Mouse (Mus musculus): ENCODE measurements around the gene Srp54a. TPM values are rescaled to one million over a fixed set of nuclear protein-coding genes. Genes with fewer than 3 reads are reported as not detected.
A peak's percentile ranks its signal among the peaks of the same experiment; 100 is the strongest.
"Not testable (repeated sequence)": the region's sequence is repeated elsewhere in the genome, so short reads cannot be mapped to it uniquely, and the experiment has no call there.

Gene Srp54a
- total RNA-seq, 2 experiments from 2014 or later: 118 to 191 TPM

GRCm38 (mm10) chr12:55124242-55124641, 44.2 kb downstream of the Srp54a start, which contains the start of gene Fam177a:
Gene Fam177a (plus strand): TSS chr12:55124469.
- peak; percentile 95 for ATAC-seq (replicated peaks; ENCODE audit: poor library complexity)

GRCm38 (mm10) chr12:55124731-55125130, 44.7 kb downstream of the Srp54a start:
- peak; percentile 62 for ATAC-seq (replicated peaks; ENCODE audit: poor library complexity)

- not testable (repeated sequence) for ATAC-seq (replicated peaks; ENCODE audit: poor library complexity)
Observed at GRCm38 (mm10) chr12:55135540-55135939, 55.5 kb downstream of the Srp54a start.

- not testable (repeated sequence) for ATAC-seq (replicated peaks; ENCODE audit: poor library complexity)
Observed at GRCm38 (mm10) chr12:55137859-55138258, 57.8 kb downstream of the Srp54a start.

GRCm38 (mm10) chr12:55154559-55155448, 74.7 kb downstream of the Srp54a start, which contains the start of gene Srp54b:
Gene Srp54b (plus strand): TSS chr12:55155104.
- peak; percentile 91 for ATAC-seq (replicated peaks; ENCODE audit: poor library complexity)

- ATAC-seq (replicated peaks; ENCODE audit: poor library complexity): peak; percentile 49
Observed at GRCm38 (mm10) chr12:55155449-55155783, 75.4 kb downstream of the Srp54a start.

Other genes starting within 250 kb of the Srp54a start
- gene Cfl2, start 217.4 kb upstream of the Srp54a start, total RNA-seq (2015): 23.1 and 27.3 TPM in 2 replicates
- gene Cfl2, start 217.4 kb upstream of the Srp54a start, total RNA-seq (2017): 20.0 and 20.4 TPM in 2 replicates
- not detected in 2 replicates for gene Gm20403, start 93.7 kb upstream of the Srp54a start, total RNA-seq (2015)
- not detected in 2 replicates for gene Gm20403, start 93.7 kb upstream of the Srp54a start, total RNA-seq (2017)
- 367 and 372 TPM in 2 replicates for gene Baz1a, start 65.9 kb upstream of the Srp54a start, total RNA-seq (2015)
- 151 and 171 TPM in 2 replicates for gene Baz1a, start 65.9 kb upstream of the Srp54a start, total RNA-seq (2017)
- gene 2700097O09Rik, start 152 bp upstream of the Srp54a start, total RNA-seq (2015): 22.4 and 22.8 TPM in 2 replicates
- gene 2700097O09Rik, start 152 bp upstream of the Srp54a start, total RNA-seq (2017): 7.5 and 12.9 TPM in 2 replicates
- gene Fam177a, start 44.2 kb downstream of the Srp54a start, total RNA-seq (2015): 3.0 TPM in 1 of 2 replicates, not detected in the other
- 10.7 and 12.4 TPM in 2 replicates for gene Fam177a, start 44.2 kb downstream of the Srp54a start, total RNA-seq (2017)
- 27.7 and 35.3 TPM in 2 replicates for gene Srp54b, start 74.8 kb downstream of the Srp54a start, total RNA-seq (2015)
- gene Srp54b, start 74.8 kb downstream of the Srp54a start, total RNA-seq (2017): 111 and 135 TPM in 2 replicates
- 8.5 and 11.7 TPM in 2 replicates for gene 1700047I17Rik2, start 119.3 kb downstream of the Srp54a start, total RNA-seq (2015)
- gene 1700047I17Rik2, start 119.3 kb downstream of the Srp54a start, total RNA-seq (2017): not detected in 2 replicates
- 75.0 and 76.0 TPM in 2 replicates for gene Srp54c, start 149.9 kb downstream of the Srp54a start, total RNA-seq (2015)
- gene Srp54c, start 149.9 kb downstream of the Srp54a start, total RNA-seq (2017): 87.7 and 93.8 TPM in 2 replicates
- gene 1110008L16Rik, start 219.3 kb downstream of the Srp54a start, total RNA-seq (2015): 36.1 and 38.1 TPM in 2 replicates
- 22.5 and 27.9 TPM in 2 replicates for gene 1110008L16Rik, start 219.3 kb downstream of the Srp54a start, total RNA-seq (2017)
- 29.9 and 35.3 TPM in 2 replicates for gene Ppp2r3c, start 222.7 kb downstream of the Srp54a start, total RNA-seq (2015)
- 25.2 and 26.0 TPM in 2 replicates for gene Ppp2r3c, start 222.7 kb downstream of the Srp54a start, total RNA-seq (2017)